Mouse (Mus musculus) MN1 (cell line): Measurements from ENCODE around the gene Taar2.

Experiments used
- DNase-seq: peaks from one replicate; pipeline ENCODE4 v3.0.0-alpha.2; 2016; ENCODE audit warnings: low spot score

Taar2 gene

GRCm38 (mm10) chr10:23938312-23938711, at the start of gene Taar2:
Gene Taar2, plus strand, starts transcription at chr10:23938572.
- DNase-seq: no peak

GRCm38 (mm10) chr10:23892987-23893386, 45.4 kb upstream of the Taar2 start:
- no peak for DNase-seq

GRCm38 (mm10) chr10:23894601-23895349, 43.6 kb upstream of the Taar2 start, which contains the start of gene Vnn1:
Gene Vnn1, plus strand, starts transcription at chr10:23894688.
- DNase-seq: no peak

- no peak for DNase-seq
Measured at GRCm38 (mm10) chr10:23895376-23895775, 43.0 kb upstream of the Taar2 start.

- no peak for DNase-seq
Measured at GRCm38 (mm10) chr10:23901119-23901518, 37.3 kb upstream of the Taar2 start.

- DNase-seq: no peak
Measured at GRCm38 (mm10) chr10:23905661-23906060, 32.7 kb upstream of the Taar2 start.

- DNase-seq: no peak
Measured at GRCm38 (mm10) chr10:23920056-23920455, 18.3 kb upstream of the Taar2 start, which contains the start of gene Taar1. Gene Taar1, plus strand, starts transcription at chr10:23920356.

- no peak for DNase-seq
Measured at GRCm38 (mm10) chr10:23922468-23922867, 15.9 kb upstream of the Taar2 start.

GRCm38 (mm10) chr10:23923941-23924340, 14.4 kb upstream of the Taar2 start:
- DNase-seq: no peak

- DNase-seq: no peak
Measured at GRCm38 (mm10) chr10:23937613-23938012, 759 bp upstream of the Taar2 start.

GRCm38 (mm10) chr10:23942465-23942864, 4.1 kb downstream of the Taar2 start:
- no peak for DNase-seq

- no peak for DNase-seq
Measured at GRCm38 (mm10) chr10:23948026-23948425, 9.7 kb downstream of the Taar2 start.

GRCm38 (mm10) chr10:23949508-23950005, 11.2 kb downstream of the Taar2 start, which contains the start of gene Taar3:
Gene Taar3, plus strand, starts transcription at chr10:23949558.
- no peak for DNase-seq

- no peak for DNase-seq
Measured at GRCm38 (mm10) chr10:23951714-23952113, 13.3 kb downstream of the Taar2 start.

GRCm38 (mm10) chr10:23959071-23959470, 20.7 kb downstream of the Taar2 start:
- DNase-seq: no peak

GRCm38 (mm10) chr10:23960444-23960915, 22.1 kb downstream of the Taar2 start, which contains the start of gene Taar4:
Gene Taar4, plus strand, starts transcription at chr10:23960494.
- DNase-seq: no peak

- DNase-seq: no peak
Measured at GRCm38 (mm10) chr10:23963444-23963843, 25.1 kb downstream of the Taar2 start.

- no peak for DNase-seq
Measured at GRCm38 (mm10) chr10:23964921-23965610, 26.7 kb downstream of the Taar2 start.

- no peak for DNase-seq
Measured at GRCm38 (mm10) chr10:23970656-23971165, 32.3 kb downstream of the Taar2 start, which contains the start of gene Taar5. Gene Taar5, plus strand, starts transcription at chr10:23970706.

- DNase-seq: no peak
Measured at GRCm38 (mm10) chr10:23971256-23971655, 32.9 kb downstream of the Taar2 start.

GRCm38 (mm10) chr10:23977958-23978357, 39.6 kb downstream of the Taar2 start:
- no peak for DNase-seq

- DNase-seq: no peak
Measured at GRCm38 (mm10) chr10:23978901-23979705, 40.7 kb downstream of the Taar2 start.
